ENCODE assay signal across 8 mouse cellular contexts in the genomic region with DNA sequence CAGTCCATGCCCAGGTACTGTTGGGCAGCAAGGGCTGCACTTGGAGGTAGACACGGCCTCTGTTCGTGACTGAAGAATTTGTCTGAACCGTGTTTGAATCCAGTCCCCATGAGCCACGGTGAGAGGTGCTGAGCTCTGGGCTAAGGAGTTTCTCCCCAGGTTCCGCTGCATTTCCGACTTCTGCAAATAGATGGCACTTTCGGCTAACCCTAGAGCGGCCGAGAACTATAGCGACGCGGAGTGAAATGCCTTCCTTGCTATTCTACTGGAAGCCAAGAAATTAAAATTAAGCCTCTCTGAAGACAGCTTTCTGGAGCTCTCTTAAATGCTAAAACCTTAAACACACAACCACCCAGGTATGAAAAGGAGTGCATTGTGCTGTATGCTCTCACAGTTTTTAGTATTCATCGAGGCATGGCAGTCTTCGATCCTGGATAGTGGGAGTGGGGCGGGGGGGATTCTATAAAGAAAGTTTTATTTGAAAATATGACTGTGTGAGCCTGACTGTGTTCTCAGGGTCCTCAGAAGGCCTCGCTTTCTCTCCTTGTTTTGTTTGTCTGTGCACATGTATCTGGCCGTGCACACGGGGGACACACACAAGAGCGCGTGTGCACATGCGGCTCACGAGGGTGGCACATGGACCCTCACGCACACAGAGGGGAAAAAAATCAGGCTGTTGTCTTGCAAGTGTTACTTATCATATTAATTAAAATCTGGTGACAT.
DNase-seq lines count a peak whose midpoint lies in the region; ATAC-seq lines count a peak whose summit lies in the region.

No protein-coding gene starts in this region.

- no peak overlapping the region for H3K27ac ChIP-seq in forebrain, embryonic 11.5 days (ENCODE audit: low read depth, low read length)
- no peak overlapping the region for H3K27ac ChIP-seq in neural tube, embryonic 15.5 days (replicated peaks)

- H3K9ac ChIP-seq in forebrain, embryonic 11.5 days (ENCODE audit: low read length): no peak overlapping the region
- no peak overlapping the region for H3K9ac ChIP-seq in neural tube, embryonic 15.5 days (replicated peaks)

- H3K36me3 ChIP-seq in forebrain, embryonic 11.5 days (ENCODE audit: control insufficient read depth, insufficient read depth, low read length): no peaks in the 10 kb centered on the region
- no peaks in the 10 kb centered on the region for H3K36me3 ChIP-seq in neural tube, embryonic 15.5 days

- 32% methylated on average over 23 of the region's 23 CpGs for WGBS in forebrain, embryonic 11.5 days
- 29% methylated on average over 23 of the region's 23 CpGs for WGBS in neural tube, embryonic 15.5 days

- DNase-seq in heart, postnatal 10 days: peak; percentile 66 to 78
- DNase-seq in heart, adult 11 months: no peak
- peak; percentile 14 to 30 for DNase-seq in adrenal gland, postnatal 4 days (ENCODE audit: low spot score in 2 of 2)
- DNase-seq in forebrain, embryonic 11.5 days (ENCODE audit: low spot score): peak; percentile 79
- DNase-seq in kidney, adult 8-10 months: peak; percentile 24 to 57
- peak; percentile 71 for DNase-seq in left cerebral cortex, postnatal 4 days

- H3K4me2 ChIP-seq in forebrain, embryonic 11.5 days (ENCODE audit: low read depth, low read length, severe bottlenecking): no peak overlapping the region
- no peak overlapping the region for H3K4me2 ChIP-seq in neural tube, embryonic 15.5 days

- H3K9me3 ChIP-seq in forebrain, embryonic 11.5 days (ENCODE audit: control insufficient read depth, low read length): no peaks in the 10 kb centered on the region
- H3K9me3 ChIP-seq in neural tube, embryonic 15.5 days (replicated peaks): no peaks in the 10 kb centered on the region

- peaks cover 15% of the 10 kb centered on the region for H3K4me1 ChIP-seq in forebrain, embryonic 11.5 days (replicated peaks; ENCODE audit: control insufficient read depth, insufficient read depth, low read length)
- peaks cover 10% of the 10 kb centered on the region; the same call in 1 of the 2 replicates for H3K4me1 ChIP-seq in neural tube, embryonic 15.5 days

- H3K27me3 ChIP-seq in forebrain, embryonic 11.5 days (ENCODE audit: control insufficient read depth, insufficient read depth, low read length): peaks cover 10% of the 10 kb centered on the region
- H3K27me3 ChIP-seq in neural tube, embryonic 15.5 days (replicated peaks): peaks cover 68% of the 10 kb centered on the region

- ATAC-seq in forebrain, embryonic 11.5 days (replicated peaks; ENCODE audit: low FRiP score): peak; percentile 63
- ATAC-seq in neural tube, embryonic 15.5 days (ENCODE audit: low FRiP score): peak; percentile 55; the same call in 1 of the 2 replicates
- no peak for ATAC-seq in megakaryocyte, adult 5-6 weeks (ENCODE audit: poor library complexity, severe bottlenecking)

- no peak overlapping the region for H3K4me3 ChIP-seq in forebrain, embryonic 11.5 days (ENCODE audit: low read depth, low read length)
- no peak overlapping the region for H3K4me3 ChIP-seq in neural tube, embryonic 15.5 days (replicated peaks)

- intact Hi-C loops in heart, postnatal 10 days (cut with DNase I): loop anchor here (1.0 to 10.0 kb wide), 3 partner anchors 385 to 677 kb away; no protein-coding TSS in a partner anchor
- intact Hi-C loops in left cerebral cortex, postnatal 4 days (cut with DNase I): loop anchor here (2.0 to 5.0 kb wide), 2 partner anchors 392 to 565 kb away; no protein-coding TSS in a partner anchor
